Mouse (Mus musculus) intestine, embryonic 16.5 days (tissue): ENCODE data around the gene Catsperg1. TPM values are rescaled to one million over a fixed set of nuclear protein-coding genes. Genes with fewer than 3 reads are reported as not detected.

Experiments
- ATAC-seq: fragments of 200-750 bp; cut with Nextera tagmentation; 2 replicates; pipeline ENCODE4 v1.8.0; 2017; ENCODE audit warnings: moderate TSS enrichment, moderate library complexity
- H3K27ac ChIP-seq: fragments of 300-500 bp; sonication (generic); 2 replicates; pipeline ENCODE4 v1.5.1; 2014; ENCODE audit warnings: mild to moderate bottlenecking, low read length
- H3K27me3 ChIP-seq: fragments of 300-500 bp; sonication (generic); replicated peaks from 2 replicates; pipeline ENCODE4 v1.6.1; 2014; ENCODE audit warnings: low read length, control low read depth, mixed read lengths; ENCODE audit not compliant: control insufficient read depth, insufficient read depth
- H3K36me3 ChIP-seq: fragments of 300-500 bp; sonication (generic); 2 replicates; pipeline ENCODE4 v1.6.1; 2014; ENCODE audit warnings: low read length, control low read depth; ENCODE audit not compliant: control insufficient read depth, insufficient read depth
- H3K4me1 ChIP-seq: fragments of 300-500 bp; sonication (generic); 2 replicates; pipeline ENCODE4 v1.6.1; 2014; ENCODE audit warnings: low read length, control low read depth, mixed read lengths; ENCODE audit not compliant: control insufficient read depth, insufficient read depth
- H3K4me2 ChIP-seq: fragments of 300-500 bp; sonication (generic); 2 replicates; pipeline ENCODE4 v1.6.1; 2014; ENCODE audit warnings: low read depth, low read length, control low read depth
- H3K4me3 ChIP-seq: fragments of 300-500 bp; sonication (generic); 2 replicates; pipeline ENCODE4 v1.5.1; 2014; ENCODE audit warnings: mild to moderate bottlenecking, low read length
- H3K9ac ChIP-seq: fragments of 300-500 bp; sonication (generic); 2 replicates; pipeline ENCODE4 v1.6.1; 2014; ENCODE audit warnings: low read depth, low read length
- H3K9me3 ChIP-seq: fragments of 300-500 bp; sonication (generic); 2 replicates; pipeline ENCODE4 v1.6.1; 2016; ENCODE audit warnings: low read length, control low read depth; ENCODE audit not compliant: control insufficient read depth
- WGBS: fragments of 180-500 bp; shearing (Covaris S2); extraction: QIAGEN DNeasy Blood & Tissue Kit; methylation state at CpG from one replicate; pipeline ENCODE4 v1.1.7; 2014; 5-methylcytosine and 5-hydroxymethylcytosine counted together
- polyA plus RNA-seq: library from polyadenylated mRNA; unstranded; fragments of >200 nt; fragmentation: Nextera tagmentation; extraction: Ambion mirVana; gene quantifications from 2 replicates; pipeline ENCODE4 v1.2.1, GENCODE M21; 2015

Catsperg1 gene
- polyA plus RNA-seq = 0.42 and 0.92 TPM in 2 replicates

DNA sequence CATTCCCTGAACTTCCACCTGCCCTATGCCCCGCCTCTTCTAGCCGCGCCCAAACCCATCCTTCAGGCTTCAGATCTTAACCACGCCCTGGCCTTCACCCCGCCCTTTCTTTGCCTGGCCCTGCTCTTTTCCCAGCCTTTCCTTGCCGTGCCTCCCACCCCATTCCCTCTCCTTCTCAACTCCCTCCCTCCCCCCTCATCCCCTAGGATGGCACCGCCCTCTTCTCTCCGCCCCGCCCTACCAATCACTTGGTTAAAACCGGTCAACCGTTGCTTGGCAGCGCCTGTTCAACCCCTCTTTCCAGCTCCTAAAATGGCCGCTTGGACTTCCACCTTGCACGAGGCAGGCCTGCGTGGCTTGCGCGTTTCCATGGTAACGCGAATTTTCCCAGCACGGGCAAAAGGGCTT, at the start of gene Catsperg1:
TSS of gene Catsperg1 (minus strand) at position 361 of the 408 bp plus-strand sequence.
- H3K4me1 ChIP-seq = peaks cover 11% of the 10 kb centered on the region
- no peak within 1 kb of the TSS for H3K4me3 ChIP-seq
- no peak within 1 kb of the TSS for H3K27ac ChIP-seq
- no peaks in the 10 kb centered on the region for H3K27me3 ChIP-seq
- H3K36me3 ChIP-seq = no peaks in the 10 kb centered on the region
- ATAC-seq = peak; percentile 32; the same call in 1 of the 2 replicates
- H3K9me3 ChIP-seq = no peaks in the 10 kb centered on the region
- 4% methylated on average over 20 of the region's 20 CpGs for WGBS
- H3K4me2 ChIP-seq = no peak within 1 kb of the TSS
- no peak within 1 kb of the TSS for H3K9ac ChIP-seq

DNA sequence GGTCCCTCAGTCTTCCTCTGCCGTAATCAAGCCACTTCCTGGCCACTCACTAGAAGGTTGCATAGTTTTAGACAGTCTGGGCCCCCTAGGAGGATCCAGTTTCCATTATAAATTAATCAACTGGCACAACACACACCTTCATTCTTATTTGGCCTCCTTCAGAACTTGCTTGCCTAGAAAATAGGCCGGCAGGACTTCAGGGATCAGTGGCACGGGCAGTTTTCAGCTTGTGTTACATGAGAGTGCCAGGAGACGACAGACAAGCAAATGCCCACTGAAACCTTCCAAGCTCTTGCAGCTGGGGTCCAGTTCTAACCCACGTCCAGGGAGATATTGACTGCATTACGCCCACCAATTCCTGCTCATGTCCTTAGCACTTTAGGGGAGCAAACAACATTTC, 48.3 kb upstream of the Catsperg1 start:
- Histone ChIP-seq H3K9ac (no peak overlapping the region), H3K4me1 (peaks cover 31% of the 10 kb centered on the region), H3K27ac (no peak overlapping the region), H3K9me3 (no peaks in the 10 kb centered on the region), H3K4me3 (no peak overlapping the region), H3K27me3 (no peaks in the 10 kb centered on the region), H3K36me3 (peaks cover 5% of the 10 kb centered on the region; the same call in 1 of the 2 replicates), H3K4me2 (no peak overlapping the region)
- 76% methylated on average over 6 of the region's 6 CpGs for WGBS
- ATAC-seq = no peak

DNA sequence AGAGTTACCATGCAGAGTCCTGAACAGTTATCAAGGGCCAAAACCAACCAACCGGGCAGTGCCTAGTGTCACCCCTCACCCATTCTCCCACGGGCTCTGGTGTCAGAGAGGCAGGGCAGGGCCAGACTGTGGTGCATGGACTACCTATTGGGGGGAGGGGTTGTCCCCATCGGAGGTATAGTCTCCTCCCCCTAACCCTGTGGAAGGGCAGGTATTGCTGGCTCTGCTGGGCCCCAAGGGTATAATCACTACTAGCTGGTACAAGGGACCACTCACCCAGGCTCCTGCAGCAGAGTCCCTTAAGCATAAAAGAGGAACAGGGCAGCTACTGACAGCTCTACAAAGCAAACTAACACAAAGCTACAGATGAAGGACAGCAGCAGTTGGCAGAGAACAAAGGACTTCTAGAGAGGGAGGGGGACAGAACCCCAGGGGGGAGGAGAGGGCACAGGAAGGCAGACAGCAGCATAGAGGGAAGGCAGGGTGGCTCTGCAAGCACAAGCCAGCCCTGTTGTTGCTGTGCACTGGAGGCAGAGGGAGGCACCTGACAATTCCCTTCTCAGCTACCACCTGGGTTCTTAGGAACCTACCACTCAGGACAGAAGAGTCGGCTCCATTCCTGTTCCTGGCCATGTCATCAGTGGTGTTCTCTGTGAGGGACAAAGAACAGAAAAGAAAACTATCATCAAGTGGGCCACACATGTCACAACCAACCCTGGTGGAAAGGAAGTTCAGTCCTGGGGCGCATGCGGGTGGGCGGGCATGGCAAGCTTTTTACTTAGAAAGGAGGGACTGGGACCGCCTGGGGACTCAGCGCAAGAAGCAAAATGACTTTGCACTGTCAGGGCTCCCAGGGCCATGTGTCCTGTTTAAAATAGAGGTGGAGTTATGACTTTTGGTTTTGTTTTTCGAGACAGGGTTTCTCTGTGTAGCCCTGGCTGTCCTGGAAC, 46.2 kb upstream of the Catsperg1 start:
- Histone ChIP-seq H3K4me3 (no peak overlapping the region), H3K4me1 (peaks cover 34% of the 10 kb centered on the region), H3K27ac (no peak overlapping the region), H3K4me2 (no peak overlapping the region), H3K27me3 (no peaks in the 10 kb centered on the region), H3K9me3 (no peaks in the 10 kb centered on the region), H3K9ac (no peak overlapping the region), H3K36me3 (peaks cover 5% of the 10 kb centered on the region; the same call in 1 of the 2 replicates)
- no peak for ATAC-seq
- 76% methylated on average over 10 of the region's 10 CpGs for WGBS

DNA sequence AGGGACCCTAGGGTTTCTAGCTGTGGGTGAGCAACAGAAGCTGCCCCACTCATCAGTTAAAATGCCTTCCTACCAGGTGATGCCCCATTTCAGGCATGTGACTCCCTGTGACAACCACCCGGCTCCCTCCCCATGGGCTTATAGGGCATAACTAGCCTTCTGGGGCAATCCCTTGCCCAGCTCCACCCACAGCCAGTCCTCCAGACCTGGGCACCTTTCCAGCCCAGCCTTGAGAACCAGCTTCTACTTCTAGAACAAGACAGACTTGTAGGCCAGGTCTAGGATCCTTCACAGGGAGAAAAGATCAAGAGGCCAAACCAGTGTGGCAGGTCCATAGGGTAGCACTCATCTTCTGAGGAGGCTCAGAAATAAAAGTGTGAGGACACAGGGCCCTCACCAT, 43.5 kb upstream of the Catsperg1 start:
- Histone ChIP-seq H3K4me2 (no peak overlapping the region), H3K36me3 (peaks cover 5% of the 10 kb centered on the region; the same call in 1 of the 2 replicates), H3K9me3 (no peaks in the 10 kb centered on the region), H3K9ac (no peak overlapping the region), H3K4me3 (no peak overlapping the region), H3K4me1 (peaks cover 44% of the 10 kb centered on the region), H3K27ac (peak overlapping the region; percentile 5; the same call in 1 of the 2 replicates), H3K27me3 (no peaks in the 10 kb centered on the region)
- no peak for ATAC-seq
- 79% methylated on average over 1 of the region's 1 CpGs for WGBS

DNA sequence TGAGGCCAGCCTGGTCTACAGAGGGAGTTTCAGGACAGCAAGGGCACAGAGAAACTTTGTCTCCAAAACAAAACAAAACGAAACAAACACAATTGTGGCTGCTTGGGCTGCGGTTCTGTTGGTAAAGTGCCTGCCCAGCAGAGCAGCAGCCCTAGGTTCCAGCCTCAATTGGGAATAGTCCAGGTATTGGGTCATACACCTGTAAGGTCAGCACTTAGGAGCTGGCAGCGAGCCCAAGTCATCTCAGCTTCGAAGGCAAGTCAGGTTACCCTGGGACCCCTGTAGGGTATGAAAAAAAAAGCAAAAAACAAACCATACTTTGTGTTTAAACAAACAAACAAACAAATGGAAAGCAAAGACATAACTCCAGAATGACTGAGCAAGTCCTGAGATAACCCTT, 42.0 kb upstream of the Catsperg1 start:
- no peak for ATAC-seq
- no peaks in the 10 kb centered on the region for H3K9me3 ChIP-seq
- H3K9ac ChIP-seq = no peak overlapping the region
- H3K4me2 ChIP-seq = no peak overlapping the region
- H3K4me1 ChIP-seq = peaks cover 49% of the 10 kb centered on the region
- peak overlapping the region; percentile 39; the same call in 1 of the 2 replicates for H3K27ac ChIP-seq
- no peaks in the 10 kb centered on the region for H3K27me3 ChIP-seq
- no peak overlapping the region for H3K4me3 ChIP-seq
- 85% methylated on average over 4 of the region's 4 CpGs for WGBS
- H3K36me3 ChIP-seq = peaks cover 5% of the 10 kb centered on the region; the same call in 1 of the 2 replicates

DNA sequence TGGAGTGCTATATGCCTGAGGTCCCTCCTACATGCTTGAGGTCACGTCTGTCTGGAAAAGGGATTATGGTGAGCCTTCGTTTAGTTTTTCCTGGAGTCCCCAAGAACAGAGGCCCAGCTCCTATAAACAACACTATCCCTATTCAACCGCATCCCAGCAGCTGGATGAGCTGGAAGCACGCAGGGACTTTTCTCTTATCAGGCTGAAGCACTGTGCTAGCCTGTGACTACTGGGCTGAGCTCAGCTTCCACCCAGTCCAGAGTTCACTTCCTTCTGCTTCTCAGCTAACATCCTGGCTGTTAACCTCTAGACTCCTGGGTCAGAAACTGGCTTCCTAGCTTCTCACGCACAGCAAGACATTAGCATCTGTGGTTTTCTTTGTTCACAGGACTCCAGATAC, 40.0 kb upstream of the Catsperg1 start:
- Histone ChIP-seq H3K27me3 (no peaks in the 10 kb centered on the region), H3K9ac (peak overlapping the region; percentile 57), H3K36me3 (peaks cover 5% of the 10 kb centered on the region; the same call in 1 of the 2 replicates), H3K4me2 (peak overlapping the region; percentile 34), H3K4me1 (peaks cover 56% of the 10 kb centered on the region), H3K9me3 (no peaks in the 10 kb centered on the region), H3K27ac (peak overlapping the region; percentile 95), H3K4me3 (0 out of 2 replicates have a peak overlapping the region, but pooled peaks have one; percentile 6)
- ATAC-seq = peak; percentile 73
- WGBS = 29% methylated on average over 5 of the region's 5 CpGs

DNA sequence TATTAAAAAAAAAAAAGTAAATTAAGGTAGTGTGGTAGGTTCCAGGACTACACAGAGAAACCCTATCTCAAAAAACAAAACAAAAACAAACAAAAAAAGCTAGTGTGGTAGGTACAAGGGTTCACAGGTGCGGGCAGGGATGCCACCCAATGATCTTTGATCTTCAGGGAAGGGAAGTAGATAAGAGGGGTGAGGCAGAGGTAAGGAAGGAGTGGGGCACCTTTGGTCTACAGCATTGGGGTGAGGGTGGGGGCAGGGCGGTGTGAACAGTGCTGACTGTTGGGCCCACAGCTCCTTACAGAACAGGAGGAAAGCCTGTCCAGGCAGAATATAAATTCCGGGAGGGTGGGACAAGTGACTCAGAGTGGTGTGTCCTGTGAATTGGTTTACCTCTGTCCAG, 37.3 kb upstream of the Catsperg1 start:
- ATAC-seq = peak; percentile 84
- Histone ChIP-seq H3K4me1 (peaks cover 49% of the 10 kb centered on the region), H3K36me3 (0 out of 2 replicates have a peak, but pooled peaks cover 2% of the 10 kb centered on the region), H3K9me3 (no peaks in the 10 kb centered on the region), H3K4me3 (no peak overlapping the region), H3K9ac (no peak overlapping the region), H3K27ac (peak overlapping the region; percentile 95), H3K4me2 (no peak overlapping the region), H3K27me3 (no peaks in the 10 kb centered on the region)
- WGBS = 53% methylated on average over 3 of the region's 3 CpGs

DNA sequence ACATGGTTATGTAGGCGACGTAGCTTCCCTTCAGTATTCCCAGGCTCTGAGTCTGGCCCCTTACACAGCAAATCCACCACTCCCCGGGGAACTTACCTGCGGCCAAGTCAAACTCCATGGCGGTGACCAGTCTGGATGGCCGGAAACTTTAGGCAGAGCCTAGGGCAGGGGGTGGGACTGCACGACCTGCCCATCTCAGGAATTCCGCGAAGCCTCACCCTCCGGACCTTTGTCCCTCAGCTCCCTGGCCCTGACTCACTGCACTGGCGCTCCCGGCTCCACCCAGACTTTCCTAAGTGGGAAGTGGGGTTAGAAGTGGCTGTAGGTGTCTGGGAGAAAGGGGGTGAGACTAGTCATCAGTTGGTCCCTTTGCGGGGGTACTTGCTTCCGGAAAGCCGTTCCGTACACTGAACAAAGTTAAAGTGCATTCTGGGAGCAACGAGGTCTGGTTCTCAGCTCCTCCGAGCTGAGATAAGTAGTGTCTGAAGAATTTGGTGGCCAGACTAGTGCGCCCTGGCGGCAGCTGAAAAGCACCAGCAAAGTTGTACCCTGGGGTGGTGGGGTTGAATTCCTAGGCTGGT, 34.5 kb upstream of the Catsperg1 start, which contains the start of gene 2200002D01Rik:
TSS of gene 2200002D01Rik (minus strand) at position 206 of the 581 bp plus-strand sequence.
- no peaks in the 10 kb centered on the region for H3K9me3 ChIP-seq
- H3K4me3 ChIP-seq = peak within 1 kb of the TSS; percentile 57
- 0 out of 2 replicates have a peak, but pooled peaks cover 6% of the 10 kb centered on the region for H3K36me3 ChIP-seq
- peak within 1 kb of the TSS; percentile 55 for H3K4me2 ChIP-seq
- H3K27ac ChIP-seq = peak within 1 kb of the TSS; percentile 94
- 21% methylated on average over 20 of the region's 20 CpGs for WGBS
- H3K4me1 ChIP-seq = peaks cover 33% of the 10 kb centered on the region
- H3K9ac ChIP-seq = peak within 1 kb of the TSS; percentile 76
- H3K27me3 ChIP-seq = no peaks in the 10 kb centered on the region
- ATAC-seq = peak; percentile 75

DNA sequence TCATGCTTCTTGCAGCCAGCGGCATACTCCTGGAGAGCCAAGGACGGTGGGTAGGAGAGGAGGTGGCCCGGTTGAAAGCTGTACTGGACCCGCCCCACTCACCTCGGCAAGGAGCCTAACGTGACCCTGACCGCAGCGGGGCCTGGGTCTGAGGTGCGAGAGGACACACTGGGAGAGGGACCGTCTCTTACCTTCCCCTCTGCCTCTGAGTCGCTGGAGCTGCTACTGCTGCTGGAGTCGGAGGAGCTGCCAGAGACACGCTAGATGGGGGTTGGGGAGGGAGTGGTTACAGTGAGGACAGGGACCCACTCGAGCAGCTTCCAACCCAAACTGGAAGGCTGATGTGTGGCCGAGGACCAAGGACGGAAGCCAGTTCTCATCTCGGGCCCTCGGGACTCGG, 33.9 kb upstream of the Catsperg1 start:
- 16% methylated on average over 19 of the region's 19 CpGs for WGBS
- H3K4me1 ChIP-seq = peaks cover 30% of the 10 kb centered on the region
- no peaks in the 10 kb centered on the region for H3K9me3 ChIP-seq
- H3K27ac ChIP-seq = peak overlapping the region; percentile 94
- H3K9ac ChIP-seq = peak overlapping the region; percentile 76
- H3K36me3 ChIP-seq = 0 out of 2 replicates have a peak, but pooled peaks cover 6% of the 10 kb centered on the region
- peak overlapping the region; percentile 55 for H3K4me2 ChIP-seq
- peak; percentile 7; the same call in 1 of the 2 replicates for ATAC-seq
- H3K4me3 ChIP-seq = peak overlapping the region; percentile 57
- H3K27me3 ChIP-seq = no peaks in the 10 kb centered on the region
